Mouse (Mus musculus): ENCODE results near the gene Sh2b3. TPM values are rescaled to one million over a fixed set of nuclear protein-coding genes. Genes with fewer than 3 reads are reported as not detected.

Sh2b3 gene
- 17.3 TPM for polyA plus RNA-seq (2014; fragmentation: Illumina TruSeq; extraction: RNeasy Lipid Tissue Mini Kit (QIAGEN cat#74804); ENCODE audit: insufficient read depth, low read depth, low replicate concordance)

GRCm38 (mm10) chr5:121837441-121838340 is at the start of gene Sh2b3:
Gene Sh2b3, minus strand, starts transcription at chr5:121837646.

GRCm38 (mm10) chr5:121848743-121849142 is 11.3 kb upstream of the Sh2b3 start, which contains the start of gene Pheta1:
Gene Pheta1, plus strand, starts transcription at chr5:121848984.

Other genes with a start within 250 kb of the Sh2b3 start
- 948 TPM for gene Aldh2, start 243.8 kb downstream of the Sh2b3 start, polyA plus RNA-seq (2014; fragmentation: Illumina TruSeq; extraction: RNeasy Lipid Tissue Mini Kit (QIAGEN cat#74804); ENCODE audit: insufficient read depth, low read depth, low replicate concordance)
- gene Acad12, start 218.7 kb downstream of the Sh2b3 start, polyA plus RNA-seq (2014; fragmentation: Illumina TruSeq; extraction: RNeasy Lipid Tissue Mini Kit (QIAGEN cat#74804); ENCODE audit: insufficient read depth, low read depth, low replicate concordance) = 5.6 TPM
- 4.4 TPM for gene Acad10, start 177.1 kb downstream of the Sh2b3 start, polyA plus RNA-seq (2014; fragmentation: Illumina TruSeq; extraction: RNeasy Lipid Tissue Mini Kit (QIAGEN cat#74804); ENCODE audit: insufficient read depth, low read depth, low replicate concordance)
- 27.8 TPM for gene Brap, start 177.1 kb downstream of the Sh2b3 start, polyA plus RNA-seq (2014; fragmentation: Illumina TruSeq; extraction: RNeasy Lipid Tissue Mini Kit (QIAGEN cat#74804); ENCODE audit: insufficient read depth, low read depth, low replicate concordance)
- 33.5 TPM for gene Atxn2, start 126.3 kb downstream of the Sh2b3 start, polyA plus RNA-seq (2014; fragmentation: Illumina TruSeq; extraction: RNeasy Lipid Tissue Mini Kit (QIAGEN cat#74804); ENCODE audit: insufficient read depth, low read depth, low replicate concordance)
- gene Pheta1, start 11.3 kb upstream of the Sh2b3 start, polyA plus RNA-seq (2014; fragmentation: Illumina TruSeq; extraction: RNeasy Lipid Tissue Mini Kit (QIAGEN cat#74804); ENCODE audit: insufficient read depth, low read depth, low replicate concordance) = 10.8 TPM
- gene Cux2, start 212.5 kb upstream of the Sh2b3 start, polyA plus RNA-seq (2014; fragmentation: Illumina TruSeq; extraction: RNeasy Lipid Tissue Mini Kit (QIAGEN cat#74804); ENCODE audit: insufficient read depth, low read depth, low replicate concordance) = 1.2 TPM

Data from lung, adult 10 weeks (tissue).